Mouse (Mus musculus): Measurements from ENCODE around the gene Ccdc180.

GRCm38 (mm10) chr4:45966716-45967115 is 76.6 kb downstream of the Ccdc180 start:
- TF ChIP-seq CTCF (IDR thresholded peaks at IDR 0.05; ENCODE audit: low read depth, low read length): no peak
- no peak for TF ChIP-seq GATA2 (IDR thresholded peaks at IDR 0.05; ENCODE audit: borderline replicate concordance, low read depth, low read length)

All from G1E (cell line).